Mouse (Mus musculus) left cerebral cortex, postnatal 14 days (tissue): ENCODE measurements around the gene Pogz. TPM values are rescaled to one million over a fixed set of nuclear protein-coding genes. Genes with fewer than 3 reads are reported as not detected.
"Not testable (repeated sequence)": the region's sequence is repeated elsewhere in the genome, so short reads cannot be mapped to it uniquely, and the experiment has no call there.

Source experiments
- DNase-seq, 2 experiments: peaks; one replicate each; pipeline ENCODE4 v3.0.0; 2021 to 2022; ENCODE audit warnings: low spot score in 2 of 2, mixed read lengths in 1 of 2
- intact Hi-C: fragments of 180-260 bp; cut with DNase I; formaldehyde crosslinking; loops from one replicate; pipeline ENCODE4 v1.15.1; 2025
- total RNA-seq, 2 experiments: library from RNA; stranded (reverse); gene quantifications; 2 replicates each; pipeline ENCODE4 v1.2.3; 2021

Pogz gene
- total RNA-seq, 2 experiments from 2014 or later: 53.7 to 57.9 TPM

DNA sequence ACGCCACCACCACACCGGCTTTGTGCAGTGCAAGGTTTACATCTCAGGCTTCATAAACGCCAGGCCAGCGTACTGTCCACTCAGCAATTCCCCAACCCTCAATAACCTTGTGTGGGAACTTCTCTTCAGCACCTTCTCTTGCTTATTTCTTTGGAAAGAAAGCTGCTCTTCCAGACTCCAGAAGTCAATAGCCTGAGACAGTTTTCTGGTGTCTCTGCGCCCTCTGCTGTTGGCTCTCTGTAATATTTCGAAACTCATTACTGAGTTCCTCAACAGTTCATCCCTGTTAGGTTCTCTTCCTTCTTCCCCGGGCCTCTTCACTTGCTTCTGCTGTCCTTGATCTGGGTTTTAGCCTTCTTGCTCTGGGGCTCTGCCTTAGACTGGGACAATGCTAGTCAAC is 65.4 kb downstream of the Pogz start:
- peak; percentile 58 to 76 for DNase-seq
- intact Hi-C loops: no loop called here

DNA sequence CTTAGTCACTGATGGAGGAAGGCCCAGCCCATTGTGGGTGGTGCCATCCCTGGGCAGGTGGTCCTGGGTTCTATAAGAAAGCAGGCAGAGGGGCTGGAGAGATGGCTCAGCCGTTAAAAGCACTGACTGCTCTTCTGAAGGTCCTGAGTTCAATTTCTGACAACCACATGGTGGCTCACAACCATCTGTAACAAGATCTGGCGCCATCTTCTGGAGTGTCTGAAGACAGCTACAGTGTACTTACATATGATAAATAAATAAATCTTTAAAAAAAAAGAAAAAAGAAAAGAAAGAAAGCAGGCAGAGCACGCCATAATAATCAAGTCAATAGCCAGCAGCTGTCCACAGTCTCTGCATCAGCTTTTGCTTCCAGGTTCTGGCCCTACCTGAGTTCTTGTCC is 67.4 kb downstream of the Pogz start:
- DNase-seq: not testable (repeated sequence)

DNA sequence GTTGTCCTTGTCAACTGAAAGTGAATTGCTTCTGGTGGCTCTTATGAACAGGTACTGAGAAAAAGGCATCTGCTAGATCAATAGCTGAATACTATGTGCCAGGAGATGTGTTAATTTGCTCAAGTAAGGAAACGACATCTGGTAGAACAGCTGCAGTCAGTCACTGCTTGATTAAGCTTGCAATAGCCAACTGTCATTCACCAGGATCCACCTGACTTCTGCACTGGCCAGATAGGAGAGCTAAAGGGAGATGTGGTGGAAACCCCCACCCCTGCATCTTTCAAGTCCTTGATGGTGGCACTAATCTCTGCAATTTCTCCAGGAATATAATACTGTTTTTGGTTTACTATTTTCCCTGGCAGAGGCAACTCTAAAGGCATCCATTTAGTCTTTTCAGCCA is 69.1 kb downstream of the Pogz start:
- intact Hi-C loops: no loop called here
- DNase-seq: no peak

More for the DNA sequence above, 67.4 kb downstream of the Pogz start:
- intact Hi-C loops: not testable (repeated sequence)

DNA sequence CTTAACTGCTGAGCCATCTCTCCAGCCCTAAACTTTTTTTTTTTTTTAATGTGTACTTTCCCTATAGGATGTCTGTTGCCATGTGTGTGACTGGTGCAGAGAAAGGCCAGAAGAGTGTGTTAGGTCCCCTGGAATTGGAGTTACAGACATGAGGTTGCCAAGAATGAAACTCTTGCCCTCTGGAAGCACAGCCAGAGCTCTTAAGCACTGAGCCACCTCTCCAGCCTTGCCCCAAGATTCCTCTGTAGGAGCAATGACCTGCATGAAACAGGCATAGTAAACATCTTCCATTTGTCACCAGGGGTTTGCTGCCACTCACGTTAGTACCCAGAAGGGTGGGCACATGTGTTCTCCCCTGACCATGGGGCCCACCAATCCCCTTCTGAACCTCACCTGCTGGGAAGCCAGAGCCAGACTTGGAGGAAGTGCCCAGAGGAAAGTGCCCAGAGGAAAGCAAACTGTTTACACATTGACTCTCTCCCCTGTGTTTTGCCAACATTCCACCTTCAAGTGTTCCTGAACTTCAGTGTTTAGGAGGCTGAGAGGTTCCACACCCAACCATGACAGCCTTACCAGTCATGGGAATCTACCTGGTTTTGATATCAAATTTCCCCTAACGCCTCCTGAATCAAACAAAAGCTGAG is 73.8 kb downstream of the Pogz start:
- intact Hi-C loops: no loop called here
- DNase-seq: no peak

DNA sequence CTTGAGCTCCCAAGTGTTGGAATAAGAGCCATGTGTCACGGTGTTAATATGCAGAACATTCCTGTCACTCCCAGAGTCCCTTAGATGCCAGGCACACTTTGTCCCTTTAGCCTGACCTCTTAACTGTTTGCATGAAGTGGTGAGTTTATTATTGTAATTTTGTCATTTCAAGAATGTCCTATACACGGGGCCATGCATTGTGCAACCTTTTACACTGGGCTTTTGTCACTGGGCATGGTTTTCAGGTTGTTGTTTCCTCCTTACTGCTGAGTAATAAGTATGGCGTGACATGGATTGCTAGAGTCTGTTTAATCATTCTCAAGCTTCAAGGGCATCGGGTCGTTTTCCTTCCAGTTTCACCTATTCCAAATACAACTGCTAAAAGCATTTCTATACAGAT is 76.4 kb downstream of the Pogz start:
- intact Hi-C loops: no loop called here
- DNase-seq: no peak

DNA sequence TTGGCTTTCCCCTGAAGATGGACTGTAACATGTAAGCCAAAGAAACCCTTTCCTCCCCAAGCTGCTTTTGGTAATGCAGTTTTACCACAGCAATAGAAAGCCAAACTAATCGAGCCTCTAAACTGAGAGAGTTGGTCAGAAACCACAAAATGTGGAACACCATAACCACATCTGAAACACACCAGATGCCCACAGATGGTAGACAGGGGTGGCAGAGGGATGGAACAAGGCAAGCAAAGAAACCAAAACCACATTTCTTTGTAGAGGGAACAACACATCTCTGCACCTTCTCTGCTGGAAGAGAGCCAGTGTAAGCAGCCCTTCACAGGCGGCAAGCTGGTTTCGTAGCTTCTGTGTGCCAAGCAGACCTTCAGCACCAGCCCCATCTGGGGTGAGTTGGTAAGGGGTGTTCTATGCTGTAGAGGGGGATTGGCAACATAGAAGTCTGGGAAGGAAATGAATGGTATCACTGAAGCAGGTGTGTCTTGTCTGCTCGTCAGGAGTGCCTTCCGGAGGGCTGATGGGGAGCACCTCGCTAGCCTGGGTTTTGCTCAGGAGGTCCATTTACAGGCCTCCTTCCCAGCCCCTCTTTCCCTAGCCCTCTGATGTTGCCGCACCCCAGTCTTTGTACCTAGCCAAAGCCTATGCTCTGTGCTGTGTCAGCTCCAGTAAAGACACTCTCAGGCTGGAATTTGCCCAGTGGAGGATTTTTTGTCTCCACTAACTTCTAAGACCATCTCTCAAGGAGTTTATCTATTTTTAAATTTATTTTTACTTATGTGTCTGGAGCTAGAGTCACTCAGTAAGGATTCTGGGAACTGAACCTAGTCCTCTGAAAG is 78.8 kb downstream of the Pogz start:
- DNase-seq: no peak
- intact Hi-C loops: no loop called here

DNA sequence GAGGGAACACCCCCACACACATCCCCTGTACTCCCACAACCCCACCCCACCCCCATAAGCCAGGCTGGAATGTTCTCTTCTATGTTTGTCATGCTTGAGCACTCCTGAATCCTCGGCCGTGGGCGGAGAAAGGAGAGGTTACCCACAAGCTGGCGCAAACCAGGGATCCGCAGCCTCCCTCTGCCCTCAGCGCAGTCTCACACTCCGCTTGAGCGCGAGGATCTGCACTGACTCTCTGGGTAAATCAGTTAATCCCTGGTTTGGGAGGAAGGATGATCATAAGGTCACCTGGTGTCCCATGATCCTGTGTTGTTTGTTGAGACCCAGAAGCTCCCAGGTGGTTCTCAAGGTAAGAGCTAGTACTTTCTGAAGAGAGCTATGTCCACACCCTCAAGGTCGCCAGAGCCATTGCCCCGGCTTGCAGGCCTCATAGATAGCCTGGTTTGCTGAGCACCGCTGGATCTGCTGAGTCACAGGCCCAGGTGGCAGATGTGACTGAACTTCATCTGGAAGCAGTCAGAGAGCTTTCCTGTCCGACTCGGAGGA is 80.5 kb downstream of the Pogz start:
- intact Hi-C loops: no loop called here
- peak; percentile 40 to 41 for DNase-seq

DNA sequence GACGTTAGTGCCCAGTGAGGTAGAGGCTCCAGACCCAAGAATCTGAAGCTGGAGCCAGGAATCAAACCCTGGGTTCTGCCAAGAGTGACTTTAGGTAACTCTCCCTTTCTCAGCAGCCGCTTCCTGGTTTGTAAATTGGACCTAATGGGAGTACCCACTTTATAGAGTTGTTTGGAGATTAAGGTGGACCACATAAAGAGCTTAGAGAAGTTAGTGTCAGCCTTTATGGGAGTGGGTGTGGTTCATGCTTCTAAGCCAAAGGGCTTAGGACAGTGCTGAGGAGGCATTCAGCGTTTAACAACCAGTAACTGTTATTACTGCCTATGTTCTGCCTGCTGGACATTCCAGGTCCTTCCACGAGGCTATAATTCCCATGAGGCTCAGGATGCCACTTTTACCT is 81.5 kb downstream of the Pogz start:
- intact Hi-C loops: no loop called here
- no peak for DNase-seq

DNA sequence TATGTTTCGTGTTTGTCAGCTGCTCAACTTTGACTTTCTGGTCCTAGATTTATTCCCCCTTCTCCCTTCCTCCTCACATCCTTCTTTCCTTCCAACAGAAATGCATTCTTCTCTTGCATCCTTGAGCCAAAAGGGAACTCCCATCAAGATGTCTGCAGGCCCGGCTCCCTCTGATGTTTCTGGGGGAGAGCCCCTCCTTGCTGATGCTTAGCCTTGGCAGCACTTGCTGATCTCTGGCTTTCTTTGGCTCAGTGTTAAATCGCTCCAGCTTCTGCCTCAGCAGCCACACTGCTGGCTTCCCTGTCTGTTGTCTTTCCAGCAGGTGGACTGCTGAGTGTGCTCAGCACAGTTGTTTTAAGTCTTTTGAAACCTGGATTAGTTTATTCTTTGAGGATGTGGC is 83.7 kb downstream of the Pogz start:
- DNase-seq: no peak

DNA sequence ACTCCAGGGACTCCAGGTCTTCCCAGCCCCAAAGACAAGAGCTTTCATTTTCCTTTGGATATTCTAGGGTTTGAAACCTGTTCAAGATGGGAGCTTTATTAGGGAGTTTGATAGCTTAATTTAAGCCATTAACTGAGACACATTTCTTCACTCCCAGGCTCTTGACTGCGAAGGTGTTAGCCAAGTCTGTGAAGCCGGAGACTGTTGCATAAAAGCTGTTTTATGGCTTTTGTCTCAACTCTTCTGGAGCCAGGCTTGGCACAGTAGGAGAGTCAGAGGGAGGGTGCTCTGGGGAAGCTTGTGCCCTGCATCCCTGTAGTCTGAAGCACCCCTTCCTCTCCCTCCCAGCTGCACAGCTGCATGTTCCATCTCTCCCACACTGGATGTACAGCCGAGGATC is 85.0 kb downstream of the Pogz start:
- intact Hi-C loops: no loop called here

More for the DNA sequence above, 83.7 kb downstream of the Pogz start:
- intact Hi-C loops: no loop called here

DNA sequence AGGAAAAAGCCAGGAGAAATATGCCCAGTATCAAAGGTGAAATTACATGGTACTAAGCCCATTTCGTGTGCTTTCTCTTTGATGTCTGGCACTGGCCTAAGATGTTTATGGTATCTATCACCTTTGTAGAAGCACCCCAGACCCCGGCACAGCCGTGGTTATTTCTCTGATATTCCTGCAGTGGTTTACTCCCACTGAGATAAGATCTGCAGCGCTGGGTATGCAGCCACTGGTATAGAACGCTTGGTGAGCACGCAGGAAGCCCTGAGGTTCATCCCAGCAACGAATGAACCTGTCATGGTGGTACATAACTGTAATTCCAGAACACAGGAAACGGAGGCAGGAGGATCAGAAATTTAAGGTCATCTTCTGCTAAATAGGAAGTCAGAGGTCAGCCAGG is 87.3 kb downstream of the Pogz start:
- intact Hi-C loops: no loop called here
- DNase-seq: no peak

More for the DNA sequence above, 85.0 kb downstream of the Pogz start:
- DNase-seq: no peak

DNA sequence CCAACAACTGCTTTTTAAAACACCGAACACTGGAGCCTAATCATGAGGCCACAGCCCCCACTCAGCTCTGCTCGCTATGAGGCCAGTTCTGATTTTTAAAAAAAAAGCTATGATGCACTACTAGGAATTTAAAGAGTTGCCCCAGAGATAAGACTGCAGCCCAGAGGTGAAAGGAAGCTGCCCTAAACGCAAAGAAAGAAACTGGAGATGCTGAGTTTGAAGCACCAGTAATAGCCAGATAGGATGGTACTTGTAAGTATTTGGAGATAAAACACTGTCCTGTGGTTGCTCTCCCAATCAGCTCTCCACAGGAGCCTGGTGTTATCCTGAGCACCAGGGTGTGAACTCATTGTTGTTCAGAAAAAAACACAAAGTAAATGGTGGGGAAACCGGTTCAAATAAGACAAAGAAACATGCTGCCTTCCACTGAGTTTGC is 89.0 kb downstream of the Pogz start:
- DNase-seq, intact Hi-C loops: not testable (repeated sequence)

DNA sequence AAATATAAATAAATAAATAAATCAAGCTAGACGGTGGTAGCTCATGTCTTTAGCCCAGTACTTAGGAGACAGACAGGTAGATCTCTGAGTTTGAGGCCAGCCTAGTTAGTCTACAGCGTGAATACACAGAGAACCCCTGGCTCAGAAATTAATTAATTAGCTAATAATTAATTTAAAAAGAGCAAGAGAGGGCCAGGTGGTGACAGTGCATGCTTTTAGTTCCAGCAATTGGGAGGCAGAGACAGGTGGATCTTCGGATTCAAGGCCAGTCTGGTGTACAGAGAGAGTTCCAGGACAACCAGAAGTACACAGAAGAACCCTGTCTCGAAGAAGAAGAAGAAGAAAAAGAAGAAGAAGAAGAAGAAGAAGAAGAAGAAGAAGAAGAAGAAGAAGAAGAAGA is 91.6 kb downstream of the Pogz start:
- intact Hi-C loops, DNase-seq: not testable (repeated sequence)

DNA sequence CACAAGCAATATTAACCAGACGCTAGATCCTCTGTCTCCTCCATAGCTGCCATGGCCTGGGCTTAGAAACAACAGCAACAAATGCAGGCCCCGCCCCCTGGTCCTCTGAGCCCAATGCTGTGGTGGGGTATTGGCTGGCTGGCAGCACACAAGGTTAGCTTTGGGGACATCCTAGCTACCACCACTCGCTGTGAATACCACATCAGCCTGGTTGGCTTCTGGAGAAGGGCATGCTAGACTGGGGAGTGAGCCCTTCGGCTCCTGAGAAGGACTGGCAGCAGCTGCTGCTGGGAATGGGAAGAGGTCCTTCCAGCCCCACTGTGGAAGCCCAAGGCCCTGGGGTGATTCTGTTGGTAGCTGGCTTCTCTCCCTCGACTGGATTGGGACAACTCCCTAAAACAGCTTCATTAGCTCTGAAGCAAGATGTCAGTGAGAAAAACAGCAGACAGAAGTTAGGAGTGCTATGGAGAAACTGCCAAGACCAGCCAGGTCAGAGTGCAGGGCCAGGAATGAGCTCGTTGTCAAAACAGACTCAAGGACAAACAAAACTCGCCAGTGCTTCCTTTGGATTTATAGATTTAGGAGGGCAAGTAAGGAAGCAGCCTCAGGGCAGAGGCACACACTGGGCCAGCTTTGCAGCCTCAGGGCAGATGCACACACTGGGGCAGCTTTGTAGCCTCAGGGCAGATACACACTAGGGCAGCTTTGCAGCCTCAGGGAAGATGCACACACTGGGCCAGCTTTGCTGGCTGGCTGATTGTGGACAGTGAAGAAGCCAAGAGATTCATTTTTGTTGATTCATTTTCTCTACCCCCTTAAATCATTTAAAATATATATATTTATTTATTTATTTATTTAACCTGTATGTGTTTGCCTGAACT is 93.3 kb downstream of the Pogz start:
- not testable (repeated sequence) for DNase-seq

DNA sequence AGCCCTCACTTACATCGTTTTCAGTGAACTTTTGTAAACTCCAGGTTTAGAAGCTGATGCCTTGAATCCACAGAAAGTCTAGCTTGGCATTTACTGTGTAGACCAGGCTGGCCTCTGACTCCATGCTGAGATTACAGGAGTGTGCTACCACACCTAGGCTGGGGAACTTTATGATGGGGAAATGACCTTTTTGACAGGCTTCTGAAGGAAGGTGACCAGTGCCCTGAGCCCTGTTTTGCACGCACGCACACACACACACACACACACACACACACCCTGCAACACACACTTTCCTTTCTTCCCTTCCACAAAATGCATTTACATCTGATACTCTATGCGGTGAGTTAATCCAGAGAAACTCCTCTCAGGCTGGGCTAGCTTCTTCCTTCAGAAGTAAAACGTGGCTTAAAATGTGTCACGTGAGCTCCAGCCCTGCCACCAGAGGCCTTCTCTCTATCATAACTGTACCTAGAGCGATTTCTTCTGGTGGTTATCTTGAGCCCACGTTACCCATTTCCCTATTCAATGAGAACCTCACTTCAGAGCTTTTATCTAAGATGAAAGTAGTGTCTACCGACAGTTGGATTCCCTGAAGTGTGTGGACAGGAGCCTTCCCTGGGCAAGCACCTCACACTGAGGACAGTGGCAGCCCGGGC is 94.2 kb downstream of the Pogz start:
- DNase-seq, intact Hi-C loops: not testable (repeated sequence)

More for the DNA sequence above, 93.3 kb downstream of the Pogz start:
- intact Hi-C loops: not testable (repeated sequence)
